Mouse (Mus musculus): ENCODE results near the gene Zbp1. TPM values are rescaled to one million over a fixed set of nuclear protein-coding genes. Genes with fewer than 3 reads are reported as not detected.

The Zbp1 gene
- polyA plus RNA-seq, 1 experiment from 2014 or later, result 0.41 TPM

DNA sequence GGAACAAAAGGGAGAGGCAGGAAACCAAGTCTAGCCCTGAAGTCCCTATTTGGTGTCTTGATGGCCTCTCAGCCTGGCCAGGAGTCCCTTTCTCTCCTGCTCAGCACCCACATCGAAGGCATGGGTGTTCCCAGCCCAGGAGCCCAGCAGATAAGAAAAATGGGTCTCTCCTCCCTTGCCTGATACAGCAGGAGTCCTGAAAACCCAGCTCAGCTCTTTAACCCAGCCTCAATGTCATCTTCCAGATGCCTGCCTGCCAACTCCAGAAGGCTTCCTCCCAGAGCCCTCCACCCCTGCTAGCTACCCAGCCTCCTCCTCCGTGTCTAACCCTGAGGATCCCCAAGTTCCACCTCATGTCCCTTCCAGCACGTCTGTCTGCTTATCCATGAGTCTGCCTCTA is 1.5 kb downstream of the Zbp1 start:
- no peak for ATAC-seq (ENCODE audit: insufficient read depth)
- Histone ChIP-seq H3K4me3 (ENCODE audit: low read depth, low read length) (no peak overlapping the region), H3K36me3 (ENCODE audit: insufficient read depth) (no peaks in the 10 kb centered on the region), H3K4me1 (ENCODE audit: insufficient read depth) (no peaks in the 10 kb centered on the region), H3K4me2 (no peak overlapping the region), H3K9me3 (ENCODE audit: low read depth, low read length) (no peaks in the 10 kb centered on the region), H3K27ac (ENCODE audit: low read depth) (no peak overlapping the region), H3K9ac (no peak overlapping the region), H3K27me3 (ENCODE audit: insufficient read depth, low read length) (no peaks in the 10 kb centered on the region)
- no peak for DNase-seq
- TF ChIP-seq CTCF (IDR thresholded peaks at IDR 0.05; ENCODE audit: low read depth), result no peak
- 65% methylated on average over 3 of the region's 3 CpGs for WGBS

DNA sequence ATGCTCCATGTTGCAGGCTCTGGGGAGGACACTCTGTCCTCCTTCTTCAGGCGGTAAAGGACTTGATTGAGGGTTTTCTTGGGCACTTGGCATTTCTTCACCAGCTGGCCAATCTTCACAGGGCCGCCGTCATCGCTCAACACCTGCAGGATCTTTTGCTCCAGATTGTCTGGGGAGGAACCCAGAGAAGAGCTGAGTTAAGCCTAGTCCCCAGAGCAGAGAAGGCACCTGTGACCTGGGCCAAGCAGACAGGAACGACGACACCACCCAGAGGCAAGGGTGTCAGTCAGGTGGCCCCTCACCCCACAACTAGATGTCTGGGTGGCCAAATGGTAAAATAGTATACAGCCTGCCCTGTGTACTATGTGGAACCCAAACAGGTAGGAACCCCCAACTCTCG is 1.9 kb downstream of the Zbp1 start:
- TF ChIP-seq CTCF (IDR thresholded peaks at IDR 0.05; ENCODE audit: low read depth), result no peak
- no peak for DNase-seq
- no peak for ATAC-seq (ENCODE audit: insufficient read depth)
- Histone ChIP-seq H3K4me3 (ENCODE audit: low read depth, low read length) (no peak overlapping the region), H3K36me3 (ENCODE audit: insufficient read depth) (no peaks in the 10 kb centered on the region), H3K4me1 (ENCODE audit: insufficient read depth) (no peaks in the 10 kb centered on the region), H3K9me3 (ENCODE audit: low read depth, low read length) (no peaks in the 10 kb centered on the region), H3K27ac (ENCODE audit: low read depth) (no peak overlapping the region), H3K27me3 (ENCODE audit: insufficient read depth, low read length) (no peaks in the 10 kb centered on the region), H3K9ac (no peak overlapping the region), H3K4me2 (no peak overlapping the region)
- 76% methylated on average over 7 of the region's 7 CpGs for WGBS

DNA sequence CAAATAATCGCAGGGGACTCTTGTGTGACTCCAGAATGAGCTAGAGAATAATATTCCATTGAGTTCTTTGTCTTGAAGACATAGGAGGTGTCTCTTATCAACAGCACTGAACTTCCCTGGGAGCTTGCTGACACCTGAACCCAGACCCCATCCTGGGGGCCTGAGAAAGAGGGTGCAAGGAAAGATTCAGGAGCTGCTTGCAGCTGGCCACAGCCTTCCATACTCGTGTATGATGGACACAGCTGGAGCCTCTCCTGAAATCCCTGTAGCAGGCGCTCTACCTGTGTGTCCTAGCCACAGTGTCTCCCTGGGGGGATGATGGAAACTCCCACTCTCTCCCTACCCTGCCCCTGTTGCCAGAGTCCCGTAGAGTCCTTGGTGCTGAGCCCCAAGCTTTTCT is 6.5 kb downstream of the Zbp1 start:
- Histone ChIP-seq H3K9me3 (ENCODE audit: low read depth, low read length) (no peaks in the 10 kb centered on the region), H3K4me3 (ENCODE audit: low read depth, low read length) (no peak overlapping the region), H3K27me3 (ENCODE audit: insufficient read depth, low read length) (no peaks in the 10 kb centered on the region), H3K9ac (no peak overlapping the region), H3K36me3 (ENCODE audit: insufficient read depth) (no peaks in the 10 kb centered on the region), H3K4me2 (no peak overlapping the region), H3K4me1 (ENCODE audit: insufficient read depth) (no peaks in the 10 kb centered on the region), H3K27ac (ENCODE audit: low read depth) (no peak overlapping the region)
- no peak for ATAC-seq (ENCODE audit: insufficient read depth)
- WGBS, result 68% methylated on average over 4 of the region's 4 CpGs
- DNase-seq, result no peak
- no peak for TF ChIP-seq CTCF (IDR thresholded peaks at IDR 0.05; ENCODE audit: low read depth)

- DNase-seq (no peak), ATAC-seq (ENCODE audit: insufficient read depth) (no peak)
- Histone ChIP-seq H3K36me3 (ENCODE audit: insufficient read depth) (no peaks in the 10 kb centered on the region), H3K9me3 (ENCODE audit: low read depth, low read length) (no peaks in the 10 kb centered on the region), H3K4me1 (ENCODE audit: insufficient read depth) (no peaks in the 10 kb centered on the region), H3K27me3 (ENCODE audit: insufficient read depth, low read length) (no peaks in the 10 kb centered on the region), H3K4me2 (no peak overlapping the region), H3K27ac (ENCODE audit: low read depth) (no peak overlapping the region), H3K4me3 (ENCODE audit: low read depth, low read length) (no peak overlapping the region), H3K9ac (no peak overlapping the region)
- no peak for TF ChIP-seq CTCF (IDR thresholded peaks at IDR 0.05; ENCODE audit: low read depth)
- WGBS, result 83% methylated on average over 7 of the region's 7 CpGs
These were observed 9.5 kb downstream of the Zbp1 start for GRCm38 (mm10) chr2:173209091-173209815.

- Histone ChIP-seq H3K4me2 (no peak overlapping the region), H3K9ac (no peak overlapping the region), H3K27ac (ENCODE audit: low read depth) (no peak overlapping the region), H3K36me3 (ENCODE audit: insufficient read depth) (no peaks in the 10 kb centered on the region), H3K4me3 (ENCODE audit: low read depth, low read length) (no peak overlapping the region), H3K27me3 (ENCODE audit: insufficient read depth, low read length) (no peaks in the 10 kb centered on the region), H3K9me3 (ENCODE audit: low read depth, low read length) (no peaks in the 10 kb centered on the region), H3K4me1 (ENCODE audit: insufficient read depth) (no peaks in the 10 kb centered on the region)
- TF ChIP-seq CTCF (IDR thresholded peaks at IDR 0.05; ENCODE audit: low read depth), result no peak
- 92% methylated on average over 3 of the region's 3 CpGs for WGBS
- no peak for DNase-seq
- ATAC-seq (ENCODE audit: insufficient read depth), result no peak
These were observed 11.7 kb downstream of the Zbp1 start for GRCm38 (mm10) chr2:173207051-173207450.

- 86% methylated on average over 14 of the region's 14 CpGs for WGBS
- DNase-seq (no peak), ATAC-seq (ENCODE audit: insufficient read depth) (no peak)
- no peak overlapping the region for H3K4me2 ChIP-seq
- no peaks in the 10 kb centered on the region for H3K27me3 ChIP-seq (ENCODE audit: insufficient read depth, low read length)
- H3K9me3 ChIP-seq (ENCODE audit: low read depth, low read length), result no peaks in the 10 kb centered on the region
- no peak for TF ChIP-seq CTCF (IDR thresholded peaks at IDR 0.05; ENCODE audit: low read depth)
- H3K4me1 ChIP-seq (ENCODE audit: insufficient read depth), result no peaks in the 10 kb centered on the region
- no peaks in the 10 kb centered on the region for H3K36me3 ChIP-seq (ENCODE audit: insufficient read depth)
- no peak overlapping the region for H3K27ac ChIP-seq (ENCODE audit: low read depth)
- no peak overlapping the region for H3K9ac ChIP-seq
- H3K4me3 ChIP-seq (ENCODE audit: low read depth, low read length), result no peak overlapping the region
These were observed 13.1 kb downstream of the Zbp1 start for GRCm38 (mm10) chr2:173205563-173206099.

DNA sequence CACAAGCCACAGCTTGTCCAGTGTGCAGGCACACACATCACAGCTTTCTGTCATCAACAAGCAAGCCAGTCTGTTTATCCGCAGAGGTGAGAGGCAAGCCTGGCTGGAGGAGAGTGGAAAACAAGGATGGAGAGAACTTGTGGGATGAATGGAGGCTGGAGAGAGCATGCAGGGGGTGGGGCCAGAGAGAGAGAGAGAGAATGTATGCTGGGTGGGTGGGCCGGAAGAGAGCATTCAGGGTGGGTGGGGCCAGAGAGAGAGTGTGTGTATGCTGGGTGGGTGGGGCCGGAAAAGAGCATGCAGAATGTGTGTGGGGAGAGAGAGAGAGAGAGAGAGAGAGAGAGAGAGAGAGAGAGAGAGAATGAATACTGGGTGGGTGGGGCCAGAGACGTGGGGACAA is 14.1 kb downstream of the Zbp1 start:
- H3K27me3 ChIP-seq (ENCODE audit: insufficient read depth, low read length), result no peaks in the 10 kb centered on the region
- no peak for DNase-seq
- ATAC-seq (ENCODE audit: insufficient read depth), result peak; percentile 54
- no peak for TF ChIP-seq CTCF (IDR thresholded peaks at IDR 0.05; ENCODE audit: low read depth)
- H3K4me3 ChIP-seq (ENCODE audit: low read depth, low read length), result no peak overlapping the region
- H3K4me2 ChIP-seq, result no peak overlapping the region
- H3K36me3 ChIP-seq (ENCODE audit: insufficient read depth), result no peaks in the 10 kb centered on the region
- H3K27ac ChIP-seq (ENCODE audit: low read depth), result no peak overlapping the region
- H3K9ac ChIP-seq, result no peak overlapping the region
- H3K9me3 ChIP-seq (ENCODE audit: low read depth, low read length), result no peaks in the 10 kb centered on the region
- 36% methylated on average over 4 of the region's 4 CpGs for WGBS
- no peaks in the 10 kb centered on the region for H3K4me1 ChIP-seq (ENCODE audit: insufficient read depth)

Data from lung, embryonic 14.5 days (tissue).